Mouse (Mus musculus) CH12F3 (cell line): Measurements from ENCODE around the gene Rarb.

ENCODE experiments used
- in situ Hi-C: fragments of 300-500 bp; cut with MboI; formaldehyde crosslinking; loops from 2 replicates; pipeline ENCODE4 v1.14.3; 2020; ENCODE audit warnings: low sequenced_read_pairs

Rarb gene

GRCm38 (mm10) chr14:16589139-16589538 lies 229.8 kb downstream of the Rarb start:
- in situ Hi-C loops: no loop called here

- in situ Hi-C loops: no loop called here
These were observed 240.9 kb downstream of the Rarb start for GRCm38 (mm10) chr14:16578100-16578499.

GRCm38 (mm10) chr14:16577049-16577448 lies 241.9 kb downstream of the Rarb start:
- in situ Hi-C loops: no loop called here

GRCm38 (mm10) chr14:16574925-16575721 lies 243.8 kb downstream of the Rarb start:
- in situ Hi-C loops: no loop called here

- in situ Hi-C loops: no loop called here
These were observed 245.3 kb downstream of the Rarb start for GRCm38 (mm10) chr14:16573475-16574171.

GRCm38 (mm10) chr14:16572755-16573340 lies 246.1 kb downstream of the Rarb start:
- in situ Hi-C loops: no loop called here

- in situ Hi-C loops: no loop called here
These were observed 249.4 kb downstream of the Rarb start for GRCm38 (mm10) chr14:16569506-16570001.

GRCm38 (mm10) chr14:16566920-16567319 lies 252.0 kb downstream of the Rarb start:
- in situ Hi-C loops: no loop called here

GRCm38 (mm10) chr14:16563912-16564311 lies 255.0 kb downstream of the Rarb start:
- in situ Hi-C loops: no loop called here

GRCm38 (mm10) chr14:16561496-16562170 lies 257.3 kb downstream of the Rarb start:
- in situ Hi-C loops: no loop called here

- in situ Hi-C loops: no loop called here
These were observed 259.4 kb downstream of the Rarb start for GRCm38 (mm10) chr14:16559294-16560217.

GRCm38 (mm10) chr14:16558033-16558432 lies 260.9 kb downstream of the Rarb start:
- in situ Hi-C loops: no loop called here

GRCm38 (mm10) chr14:16554643-16555459 lies 264.1 kb downstream of the Rarb start:
- in situ Hi-C loops: no loop called here

- in situ Hi-C loops: no loop called here
These were observed 264.7 kb downstream of the Rarb start for GRCm38 (mm10) chr14:16554319-16554642.

GRCm38 (mm10) chr14:16552293-16552692 lies 266.7 kb downstream of the Rarb start:
- in situ Hi-C loops: no loop called here

- in situ Hi-C loops: no loop called here
These were observed 267.1 kb downstream of the Rarb start for GRCm38 (mm10) chr14:16551843-16552242.

GRCm38 (mm10) chr14:16548200-16548576 lies 270.8 kb downstream of the Rarb start:
- in situ Hi-C loops: no loop called here

- in situ Hi-C loops: no loop called here
These were observed 271.3 kb downstream of the Rarb start for GRCm38 (mm10) chr14:16547492-16548199.

- in situ Hi-C loops: no loop called here
These were observed 274.0 kb downstream of the Rarb start for GRCm38 (mm10) chr14:16544995-16545394.
